Mouse (Mus musculus): ENCODE results near the gene Tekt5.

Tekt5 gene

GRCm38 (mm10) chr16:10336454-10337421 lies 58.6 kb downstream of the Tekt5 start:
- no peak for DNase-seq (ENCODE audit: low spot score)

- DNase-seq (ENCODE audit: low spot score) = no peak
Measured at GRCm38 (mm10) chr16:10335953-10336352, 59.3 kb downstream of the Tekt5 start.

GRCm38 (mm10) chr16:10332732-10333131 lies 62.6 kb downstream of the Tekt5 start:
- DNase-seq (ENCODE audit: low spot score) = no peak

- DNase-seq (ENCODE audit: low spot score) = no peak
Measured at GRCm38 (mm10) chr16:10330586-10331495, 64.4 kb downstream of the Tekt5 start.

- DNase-seq (ENCODE audit: low spot score) = no peak
Measured at GRCm38 (mm10) chr16:10327563-10328333, 67.5 kb downstream of the Tekt5 start.

- DNase-seq (ENCODE audit: low spot score) = no peak
Measured at GRCm38 (mm10) chr16:10319914-10320569, 75.2 kb downstream of the Tekt5 start.

GRCm38 (mm10) chr16:10317197-10317544 lies 78.1 kb downstream of the Tekt5 start:
- no peak for DNase-seq (ENCODE audit: low spot score)

GRCm38 (mm10) chr16:10316493-10317196 lies 78.6 kb downstream of the Tekt5 start:
- no peak for DNase-seq (ENCODE audit: low spot score)

- DNase-seq (ENCODE audit: low spot score) = peak; percentile 55
Measured at GRCm38 (mm10) chr16:10313646-10314088, 81.6 kb downstream of the Tekt5 start, which contains the start of gene Emp2. Gene Emp2 (minus strand): TSS chr16:10313968.

GRCm38 (mm10) chr16:10313226-10313625 lies 82.1 kb downstream of the Tekt5 start:
- DNase-seq (ENCODE audit: low spot score) = peak; percentile 17

- DNase-seq (ENCODE audit: low spot score) = no peak
Measured at GRCm38 (mm10) chr16:10311989-10312388, 83.3 kb downstream of the Tekt5 start.

- DNase-seq (ENCODE audit: low spot score) = peak; percentile 24
Measured at GRCm38 (mm10) chr16:10311086-10311485, 84.2 kb downstream of the Tekt5 start.

GRCm38 (mm10) chr16:10310507-10310906 lies 84.8 kb downstream of the Tekt5 start:
- no peak for DNase-seq (ENCODE audit: low spot score)
